Mouse (Mus musculus) neural tube, embryonic 14.5 days (tissue): Measurements from ENCODE around the gene Gm5767. TPM values are rescaled to one million over a fixed set of nuclear protein-coding genes. Genes with fewer than 3 reads are reported as not detected.

Source experiments
- ATAC-seq: fragments of 200-750 bp; cut with Nextera tagmentation; 2 replicates; pipeline ENCODE4 v1.8.0; 2017; ENCODE audit warnings: low read depth, mild to moderate bottlenecking, moderate TSS enrichment, moderate library complexity
- H3K27ac ChIP-seq: fragments of 300-500 bp; sonication (generic); 2 replicates; pipeline ENCODE4 v1.5.1; 2014; ENCODE audit warnings: low read depth, mild to moderate bottlenecking, control low read depth, low read length, moderate library complexity, mixed read lengths
- H3K27me3 ChIP-seq: fragments of 300-500 bp; sonication (generic); 2 replicates; pipeline ENCODE4 v1.6.1; 2014; ENCODE audit warnings: low read length; ENCODE audit not compliant: control insufficient read depth, insufficient read depth
- H3K36me3 ChIP-seq: fragments of 300-500 bp; sonication (generic); 2 replicates; pipeline ENCODE4 v1.6.1; 2014; ENCODE audit warnings: low read length, mixed read lengths; ENCODE audit not compliant: control insufficient read depth, insufficient read depth
- H3K4me1 ChIP-seq: fragments of 300-500 bp; sonication (generic); 2 replicates; pipeline ENCODE4 v1.6.1; 2014; ENCODE audit warnings: low read length; ENCODE audit not compliant: control insufficient read depth, insufficient read depth
- H3K4me2 ChIP-seq: fragments of 300-500 bp; sonication (generic); 2 replicates; pipeline ENCODE4 v1.6.1; 2014; ENCODE audit warnings: mild to moderate bottlenecking, low read depth, low read length, control low read depth
- H3K4me3 ChIP-seq: fragments of 300-500 bp; sonication (generic); 2 replicates; pipeline ENCODE4 v1.5.1; 2014; ENCODE audit warnings: low read depth, low read length, control low read depth, mixed read lengths
- H3K9ac ChIP-seq: fragments of 300-500 bp; sonication (generic); replicated peaks from 2 replicates; pipeline ENCODE4 v1.6.1; 2014; ENCODE audit warnings: low read depth, mild to moderate bottlenecking, control low read depth, low read length, mixed read lengths
- H3K9me3 ChIP-seq: fragments of 300-500 bp; sonication (generic); 2 replicates; pipeline ENCODE4 v1.6.1; 2016; ENCODE audit warnings: low read length; ENCODE audit not compliant: control insufficient read depth
- WGBS: fragments of 180-500 bp; shearing (Covaris S2); extraction: QIAGEN DNeasy Blood & Tissue Kit; methylation state at CpG from one replicate; pipeline ENCODE4 v1.1.7; 2014; 5-methylcytosine and 5-hydroxymethylcytosine counted together
- polyA plus RNA-seq: library from polyadenylated mRNA; unstranded; fragments of >200 nt; fragmentation: Nextera tagmentation; extraction: Ambion mirVana; gene quantifications from 2 replicates; pipeline ENCODE4 v1.2.1, GENCODE M21; 2014

The Gm5767 gene
- not detected in 2 replicates for polyA plus RNA-seq

DNA sequence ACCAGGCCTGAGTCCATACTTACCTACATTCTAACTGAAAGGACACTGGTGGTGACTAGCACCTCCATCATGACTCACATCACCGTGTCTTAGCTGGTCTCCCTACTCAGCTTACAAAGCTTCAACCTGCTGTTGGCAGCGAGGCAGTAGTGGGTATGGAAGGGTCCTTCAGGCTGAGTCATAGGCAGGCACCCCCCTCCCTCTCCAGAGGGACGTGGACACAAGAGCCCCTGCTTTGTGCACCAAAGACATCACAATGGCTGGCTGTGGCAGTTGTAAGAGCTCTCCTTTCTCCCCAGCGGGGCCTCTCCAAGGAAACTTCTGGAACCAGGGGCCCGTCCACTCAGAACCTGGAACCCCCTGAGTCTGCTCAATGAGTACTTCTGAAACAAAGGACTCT lies at the start of gene Gm5767:
Gene Gm5767, plus strand, starts transcription at position 301 of the 400 bp plus-strand sequence.
- H3K27ac ChIP-seq, result no peak within 1 kb of the TSS
- H3K4me2 ChIP-seq, result no peak within 1 kb of the TSS
- 84% methylated on average over 5 of the region's 5 CpGs for WGBS
- H3K36me3 ChIP-seq, result 0 out of 2 replicates have a peak, but pooled peaks cover 2% of the 10 kb centered on the region
- no peaks in the 10 kb centered on the region for H3K27me3 ChIP-seq
- H3K4me3 ChIP-seq, result no peak within 1 kb of the TSS
- no peaks in the 10 kb centered on the region for H3K4me1 ChIP-seq
- no peaks in the 10 kb centered on the region for H3K9me3 ChIP-seq
- no peak for ATAC-seq
- no peak within 1 kb of the TSS for H3K9ac ChIP-seq

- H3K27me3 ChIP-seq, result no peaks in the 10 kb centered on the region
- H3K4me3 ChIP-seq, result no peak overlapping the region
- H3K27ac ChIP-seq, result no peak overlapping the region
- H3K4me2 ChIP-seq, result no peak overlapping the region
- no peak for ATAC-seq
- H3K4me1 ChIP-seq, result peaks cover 7% of the 10 kb centered on the region
- H3K9me3 ChIP-seq, result no peaks in the 10 kb centered on the region
- H3K36me3 ChIP-seq, result no peaks in the 10 kb centered on the region
- no peak overlapping the region for H3K9ac ChIP-seq
- WGBS, result 95% methylated on average over 5 of the region's 5 CpGs
Observed at GRCm38 (mm10) chr16:8631428-8631827, 49.1 kb upstream of the Gm5767 start.

GRCm38 (mm10) chr16:8636867-8637216 lies 43.7 kb upstream of the Gm5767 start:
- Histone ChIP-seq H3K9ac (peak overlapping the region; percentile 64), H3K4me3 (peak overlapping the region; percentile 64), H3K36me3 (no peaks in the 10 kb centered on the region), H3K4me1 (peaks cover 15% of the 10 kb centered on the region), H3K4me2 (peak overlapping the region; percentile 81), H3K27me3 (no peaks in the 10 kb centered on the region), H3K9me3 (no peaks in the 10 kb centered on the region), H3K27ac (peak overlapping the region; percentile 72)
- under 1% methylated on average over 13 of the region's 13 CpGs for WGBS
- ATAC-seq, result peak; percentile 25

- H3K4me2 ChIP-seq, result peak within 1 kb of the TSS; percentile 81
- WGBS, result under 1% methylated on average over 59 of the region's 59 CpGs
Observed at GRCm38 (mm10) chr16:8637217-8638051, 43.1 kb upstream of the Gm5767 start, which contains the start of the genes Pmm2 and Tmem186. Gene Pmm2 (plus strand): TSS chr16:8637674. Gene Tmem186 (minus strand): TSS chr16:8637712.

GRCm38 (mm10) chr16:8638131-8638530 lies 42.4 kb upstream of the Gm5767 start:
- WGBS, result 57% methylated on average over 7 of the region's 7 CpGs
- no peak for ATAC-seq
- peak overlapping the region; percentile 55 for H3K9ac ChIP-seq
- H3K9me3 ChIP-seq, result no peaks in the 10 kb centered on the region
- peaks cover 15% of the 10 kb centered on the region for H3K4me1 ChIP-seq
- H3K27ac ChIP-seq, result peak overlapping the region; percentile 56; the same call in 1 of the 2 replicates
- H3K4me2 ChIP-seq, result peak overlapping the region; percentile 81
- no peaks in the 10 kb centered on the region for H3K27me3 ChIP-seq
- H3K36me3 ChIP-seq, result 0 out of 2 replicates have a peak, but pooled peaks cover 3% of the 10 kb centered on the region
- H3K4me3 ChIP-seq, result peak overlapping the region; percentile 64

More at GRCm38 (mm10) chr16:8637217-8638051, 43.1 kb upstream of the Gm5767 start, which contains the start of the genes Pmm2 and Tmem186:
- H3K9me3 ChIP-seq, result no peaks in the 10 kb centered on the region
- H3K36me3 ChIP-seq, result no peaks in the 10 kb centered on the region
- H3K9ac ChIP-seq, result peak within 1 kb of the TSS; percentile 64
- H3K27me3 ChIP-seq, result no peaks in the 10 kb centered on the region
- H3K4me1 ChIP-seq, result peaks cover 15% of the 10 kb centered on the region
- H3K4me3 ChIP-seq, result peak within 1 kb of the TSS; percentile 64
- H3K27ac ChIP-seq, result peak within 1 kb of the TSS; percentile 72
- ATAC-seq, result peak; percentile 94

- Histone ChIP-seq H3K9ac (no peak overlapping the region), H3K36me3 (peaks cover 12% of the 10 kb centered on the region; the same call in 1 of the 2 replicates), H3K9me3 (no peaks in the 10 kb centered on the region), H3K27ac (no peak overlapping the region), H3K27me3 (no peaks in the 10 kb centered on the region), H3K4me1 (peaks cover 15% of the 10 kb centered on the region), H3K4me3 (no peak overlapping the region), H3K4me2 (no peak overlapping the region)
- WGBS, result 94% methylated on average over 11 of the region's 11 CpGs
- ATAC-seq, result no peak
Observed at GRCm38 (mm10) chr16:8639466-8640191, 40.9 kb upstream of the Gm5767 start.

DNA sequence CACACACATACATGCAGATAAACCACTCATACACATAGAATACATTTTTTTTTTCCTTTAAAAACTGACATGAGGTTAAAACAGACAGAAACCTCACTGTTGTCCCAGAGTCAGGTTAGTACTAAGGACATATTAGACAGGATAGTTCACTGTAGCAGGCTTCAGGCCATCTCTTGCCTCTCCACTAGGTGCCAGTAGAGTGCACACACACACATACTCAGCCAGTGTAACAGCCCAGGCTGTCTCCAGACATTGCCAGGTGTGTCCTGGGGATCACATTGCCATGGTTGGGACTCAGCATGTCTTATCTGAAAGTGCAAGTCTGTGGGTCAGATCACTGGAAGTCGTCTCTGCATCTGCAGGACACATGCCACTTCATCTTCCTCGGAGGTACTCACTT lies 36.7 kb upstream of the Gm5767 start:
- H3K4me3 ChIP-seq, result no peak overlapping the region
- no peak overlapping the region for H3K9ac ChIP-seq
- H3K9me3 ChIP-seq, result no peaks in the 10 kb centered on the region
- H3K4me2 ChIP-seq, result no peak overlapping the region
- ATAC-seq, result peak; percentile 63; the same call in 1 of the 2 replicates
- H3K4me1 ChIP-seq, result no peaks in the 10 kb centered on the region; the same call in 1 of the 2 replicates
- H3K27ac ChIP-seq, result no peak overlapping the region
- H3K36me3 ChIP-seq, result peaks cover 42% of the 10 kb centered on the region
- no peaks in the 10 kb centered on the region for H3K27me3 ChIP-seq
- WGBS, result 82% methylated on average over 2 of the region's 2 CpGs

DNA sequence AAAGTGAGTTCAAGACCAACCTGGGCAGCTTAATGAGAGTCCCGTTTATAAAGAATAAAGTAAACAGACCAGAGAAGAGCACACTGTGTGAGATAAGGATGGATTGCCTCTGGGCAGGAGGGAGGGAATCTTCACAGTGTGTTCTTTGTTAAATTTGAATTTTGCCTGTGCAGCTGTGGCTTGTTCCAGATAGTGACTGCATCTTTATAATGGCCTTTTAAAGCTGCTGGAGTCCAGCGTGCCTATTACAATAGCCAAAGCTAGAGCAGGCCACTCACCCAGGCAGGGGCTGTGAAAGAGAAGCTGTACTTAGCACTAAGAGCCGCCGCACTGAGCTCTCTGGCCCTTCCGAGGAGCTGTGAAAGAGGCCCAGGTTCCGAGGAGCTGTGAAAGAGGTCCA lies 35.0 kb upstream of the Gm5767 start:
- no peaks in the 10 kb centered on the region for H3K4me1 ChIP-seq
- no peak overlapping the region for H3K27ac ChIP-seq
- no peak for ATAC-seq
- H3K27me3 ChIP-seq, result no peaks in the 10 kb centered on the region
- H3K9me3 ChIP-seq, result no peaks in the 10 kb centered on the region
- H3K4me2 ChIP-seq, result no peak overlapping the region
- peaks cover 50% of the 10 kb centered on the region for H3K36me3 ChIP-seq
- no peak overlapping the region for H3K9ac ChIP-seq
- 79% methylated on average over 6 of the region's 6 CpGs for WGBS
- no peak overlapping the region for H3K4me3 ChIP-seq
